Mouse (Mus musculus) liver, adult 2 months (tissue): ENCODE results near the gene Armh4.
"Not testable (repeated sequence)": the region's sequence is repeated elsewhere in the genome, so short reads cannot be mapped to it uniquely, and the experiment has no call there.

Experiments
- CTCF ChIP-seq: fragments of 200-500 bp; IDR thresholded peaks from 2 replicates; pipeline ENCODE4 v1.5.1; 2011; ENCODE audit warnings: low read depth, low read length, control low read depth
- POLR2A ChIP-seq: fragments of 200-500 bp; IDR thresholded peaks from 2 replicates; pipeline ENCODE4 v1.6.1; 2011; ENCODE audit warnings: low read length, control low read depth; ENCODE audit not compliant: insufficient read depth; ENCODE audit errors: extremely low read depth

GRCm38 (mm10) chr14:49812966-49813365 lies 29.8 kb upstream of the Armh4 start:
- not testable (repeated sequence) for TF ChIP-seq CTCF, POLR2A
